25 mouse cellular contexts compared by ENCODE assay signal in the genomic region with DNA sequence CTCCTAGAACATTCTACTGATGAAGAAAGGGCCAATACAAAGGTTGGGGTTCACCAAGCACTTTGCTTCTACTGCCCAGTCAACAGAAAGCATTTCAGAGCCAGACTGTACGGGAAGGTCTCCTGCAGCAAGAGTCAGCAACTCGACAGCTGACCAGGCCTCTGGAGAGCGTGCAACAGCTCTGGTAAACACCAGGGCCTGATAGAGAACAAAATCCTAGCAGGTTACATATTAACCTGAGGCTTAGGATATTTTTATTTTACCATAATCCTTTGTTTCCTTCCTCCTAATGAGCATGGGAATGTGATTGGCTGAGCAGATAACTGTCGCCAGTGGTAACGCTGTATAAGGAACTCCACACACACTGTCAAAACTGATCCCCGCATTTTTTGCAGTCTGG. TPM values are rescaled to one million over a fixed set of nuclear protein-coding genes. Genes with fewer than 3 reads are reported as not detected.
A peak's percentile ranks its signal among the peaks of the same experiment; 100 is the strongest.
DNase-seq lines count a peak whose midpoint lies in the region; ATAC-seq and TF ChIP-seq lines count a peak whose summit lies in the region.
"Had no signal": no experiment of that assay in that cellular context is flagged by ENCODE, and none has a peak within 500 bp of the region (broad histone marks: within the 10 kb centered on the region; RNA-seq: fewer than 3 reads in every experiment).

No protein-coding gene starts in this region.

- WGBS in kidney, embryonic 15.5 days = 81% methylated on average over 6 of the region's 6 CpGs
- WGBS in intestine, postnatal 0 days = 47% methylated on average over 6 of the region's 6 CpGs
- WGBS in stomach, embryonic 14.5 days = 73% methylated on average over 6 of the region's 6 CpGs
- WGBS in hindbrain, embryonic 14.5 days = 96% methylated on average over 6 of the region's 6 CpGs
- WGBS in thymus, adult 2 months = 94% methylated on average over 6 of the region's 6 CpGs

- H3K4me2 ChIP-seq in kidney, embryonic 15.5 days = no peak overlapping the region
- no peak overlapping the region for H3K4me2 ChIP-seq in intestine, postnatal 0 days (replicated peaks; ENCODE audit: low read depth)
- H3K4me2 ChIP-seq in stomach, embryonic 14.5 days (replicated peaks; ENCODE audit: low read depth, low read length) = no peak overlapping the region
- no peak overlapping the region for H3K4me2 ChIP-seq in hindbrain, embryonic 14.5 days (replicated peaks)
- H3K4me2 ChIP-seq: heart, embryonic 12.5 days; lung, embryonic 14.5 days; midbrain, embryonic 15.5 days; neural tube, embryonic 12.5 days had no signal

- H3K36me3 ChIP-seq in kidney, embryonic 15.5 days = peaks cover 50% of the 10 kb centered on the region
- H3K36me3 ChIP-seq in intestine, postnatal 0 days (ENCODE audit: control insufficient read depth, insufficient read depth) = peaks cover 41% of the 10 kb centered on the region
- peaks cover 43% of the 10 kb centered on the region for H3K36me3 ChIP-seq in stomach, embryonic 14.5 days (ENCODE audit: control insufficient read depth, insufficient read depth, low read length)
- H3K36me3 ChIP-seq in hindbrain, embryonic 14.5 days (replicated peaks; ENCODE audit: control insufficient read depth, insufficient read depth) = peaks cover 43% of the 10 kb centered on the region
- peaks cover 21% of the 10 kb centered on the region for H3K36me3 ChIP-seq in thymus, adult 2 months (ENCODE audit: control insufficient read depth, insufficient read depth, low read length)

- DNase-seq in kidney, adult 8-10 months = peak; percentile 59 to 75
- peak; percentile 70 for DNase-seq in Patski (ENCODE audit: low read depth, low spot score)
- no peak for DNase-seq in hindbrain, embryonic 14.5 days (ENCODE audit: low spot score)
- DNase-seq in thymus, adult 2 months = no peak
- DNase-seq: cerebellum, adult 11 months; cerebellum, adult 9-11 months; gastrocnemius, postnatal 10 days; heart, postnatal 10 days; lung, embryonic 14.5 days; lung, postnatal 4 days; retina, postnatal 1 day; right cerebral cortex, postnatal 4 days; thymus, postnatal 14 days had no signal

- no peak overlapping the region for H3K9ac ChIP-seq in kidney, embryonic 15.5 days
- no peak overlapping the region for H3K9ac ChIP-seq in intestine, postnatal 0 days (ENCODE audit: low read depth, low read length)
- H3K9ac ChIP-seq in stomach, embryonic 14.5 days (replicated peaks; ENCODE audit: low read depth, low read length) = no peak overlapping the region
- H3K9ac ChIP-seq in hindbrain, embryonic 14.5 days = no peak overlapping the region
- H3K9ac ChIP-seq: heart, embryonic 12.5 days; lung, embryonic 14.5 days; midbrain, embryonic 15.5 days; neural tube, embryonic 12.5 days had no signal

- no peak overlapping the region for H3K4me3 ChIP-seq in kidney, embryonic 15.5 days (replicated peaks)
- no peak overlapping the region for H3K4me3 ChIP-seq in intestine, postnatal 0 days (ENCODE audit: low read depth, low read length)
- H3K4me3 ChIP-seq in stomach, embryonic 14.5 days (ENCODE audit: low read depth, low read length) = no peak overlapping the region
- no peak overlapping the region for H3K4me3 ChIP-seq in hindbrain, embryonic 14.5 days (replicated peaks; ENCODE audit: low read length)
- no peak overlapping the region for H3K4me3 ChIP-seq in thymus, adult 2 months (ENCODE audit: control insufficient read depth, insufficient read depth, low read length)
- H3K4me3 ChIP-seq: forebrain, embryonic 10.5 days; heart, embryonic 12.5 days; hindbrain, embryonic 10.5 days; left cerebral cortex, adult 2 months; midbrain, embryonic 15.5 days; neural tube, embryonic 12.5 days had no signal

- H3K27ac ChIP-seq in kidney, embryonic 15.5 days = no peak overlapping the region
- H3K27ac ChIP-seq in intestine, postnatal 0 days (ENCODE audit: low read depth, low read length) = no peak overlapping the region
- H3K27ac ChIP-seq in stomach, embryonic 14.5 days (ENCODE audit: low read length) = no peak overlapping the region; the same call in 1 of the 2 replicates
- no peak overlapping the region for H3K27ac ChIP-seq in hindbrain, embryonic 14.5 days
- no peak overlapping the region for H3K27ac ChIP-seq in thymus, adult 2 months (ENCODE audit: control insufficient read depth, insufficient read depth, low read length)
- H3K27ac ChIP-seq: forebrain, embryonic 10.5 days; hindbrain, embryonic 10.5 days; hindbrain, postnatal 0 days; left cerebral cortex, adult 2 months; midbrain, embryonic 15.5 days; neural tube, embryonic 12.5 days had no signal

- ATAC-seq in kidney, embryonic 15.5 days (replicated peaks; ENCODE audit: low FRiP score) = no peak
- peak; percentile 48 for ATAC-seq in Patski
- ATAC-seq in intestine, postnatal 0 days = peak; percentile 79
- ATAC-seq in stomach, embryonic 14.5 days (ENCODE audit: insufficient number of reproducible peaks, insufficient read depth, low FRiP score, low read depth) = peak; percentile 79
- no peak for ATAC-seq in hindbrain, embryonic 14.5 days (ENCODE audit: low FRiP score)
- no peak for ATAC-seq in megakaryocyte-erythroid progenitor cell, adult 5-6 weeks (replicated peaks; ENCODE audit: low FRiP score, low TSS enrichment, poor library complexity, severe bottlenecking)
- ATAC-seq: forebrain, embryonic 16.5 days; hindbrain, postnatal 0 days; midbrain, embryonic 15.5 days had no signal

- no peak for TF ChIP-seq POLR2A in thymus, adult 2 months (IDR thresholded peaks at IDR 0.05; ENCODE audit: control insufficient read depth, extremely low read depth, insufficient read depth, low read length, poor library complexity)

- no peaks in the 10 kb centered on the region for H3K27me3 ChIP-seq in kidney, embryonic 15.5 days
- H3K27me3 ChIP-seq in Patski = no peaks in the 10 kb centered on the region
- no peaks in the 10 kb centered on the region for H3K27me3 ChIP-seq in intestine, postnatal 0 days (replicated peaks; ENCODE audit: control insufficient read depth, insufficient read depth, low read length)
- H3K27me3 ChIP-seq in stomach, embryonic 14.5 days (ENCODE audit: control insufficient read depth, insufficient read depth, low read length) = no peaks in the 10 kb centered on the region
- no peaks in the 10 kb centered on the region for H3K27me3 ChIP-seq in hindbrain, embryonic 14.5 days (ENCODE audit: control insufficient read depth, insufficient read depth, low read length)
- no peaks in the 10 kb centered on the region for H3K27me3 ChIP-seq in thymus, adult 2 months (ENCODE audit: control insufficient read depth, insufficient read depth, low read length)
- H3K27me3 ChIP-seq: heart, embryonic 12.5 days; midbrain, embryonic 15.5 days; neural tube, embryonic 12.5 days had no signal

- CTCF ChIA-PET in Patski (lab: Charles Lee) = interaction anchor here (1.2 to 3.5 kb wide), 2 partner anchors 25 to 143 kb away, joined by 4 to 10 read pairs; no protein-coding TSS in a partner anchor

- no peaks in the 10 kb centered on the region for H3K9me3 ChIP-seq in kidney, embryonic 15.5 days (replicated peaks)
- no peaks in the 10 kb centered on the region for H3K9me3 ChIP-seq in intestine, postnatal 0 days (ENCODE audit: control insufficient read depth)
- H3K9me3 ChIP-seq in stomach, embryonic 14.5 days (ENCODE audit: control insufficient read depth, low read depth, low read length) = no peaks in the 10 kb centered on the region
- no peaks in the 10 kb centered on the region for H3K9me3 ChIP-seq in hindbrain, embryonic 14.5 days (ENCODE audit: control insufficient read depth, low read length)
- H3K9me3 ChIP-seq: forebrain, embryonic 10.5 days; heart, embryonic 12.5 days; hindbrain, embryonic 10.5 days; midbrain, embryonic 15.5 days; neural tube, embryonic 12.5 days had no signal

- H3K4me1 ChIP-seq in kidney, embryonic 15.5 days = peaks cover 12% of the 10 kb centered on the region
- H3K4me1 ChIP-seq in intestine, postnatal 0 days (replicated peaks; ENCODE audit: control insufficient read depth, insufficient read depth, low read length) = 0 out of 2 replicates have a peak, but pooled peaks cover 6% of the 10 kb centered on the region
- peaks cover 5% of the 10 kb centered on the region; the same call in 1 of the 2 replicates for H3K4me1 ChIP-seq in stomach, embryonic 14.5 days (ENCODE audit: control insufficient read depth, insufficient read depth, low read length)
- H3K4me1 ChIP-seq in hindbrain, embryonic 14.5 days (replicated peaks; ENCODE audit: control insufficient read depth, insufficient read depth, low read length) = peaks cover 12% of the 10 kb centered on the region
- H3K4me1 ChIP-seq in thymus, adult 2 months (replicated peaks; ENCODE audit: control insufficient read depth, insufficient read depth, low read length) = peaks cover 4% of the 10 kb centered on the region

- POLR2A ChIA-PET in Patski (lab: Charles Lee) = no interaction called here

- in situ Hi-C loops in Patski (cut with MboI; ENCODE audit: low pct_unique_long_range_greater_than_20kb) = no loop called here

- TF ChIP-seq CTCF in Patski (IDR thresholded peaks at IDR 0.05) = no peak
- TF ChIP-seq CTCF in intestine, postnatal 0 days (IDR thresholded peaks at IDR 0.05; ENCODE audit: low read depth) = no peak
- TF ChIP-seq CTCF in thymus, adult 2 months (IDR thresholded peaks at IDR 0.05; ENCODE audit: borderline replicate concordance, control insufficient read depth, extremely low read depth, insufficient read depth, low read length, poor library complexity) = no peak

RNA-seq across cellular contexts. Expression of gene Umps, which starts 3.3 kb away (rescaled TPM):
- polyA plus RNA-seq in kidney, embryonic 15.5 days (2015; fragmentation: Nextera tagmentation; extraction: Ambion mirVana) = 62.5 and 63.6 TPM in 2 replicates
- polyA plus RNA-seq in Patski (2021) = 45.3 TPM
- 12.4 and 13.1 TPM in 2 replicates for polyA plus RNA-seq in intestine, postnatal 0 days (2015; fragmentation: Nextera tagmentation; extraction: Ambion mirVana)
- 62.9 and 65.7 TPM in 2 replicates for polyA plus RNA-seq in stomach, embryonic 14.5 days (2014; fragmentation: Nextera tagmentation; extraction: Ambion mirVana)
- 24.2 and 28.5 TPM in 2 replicates for polyA plus RNA-seq in hindbrain, embryonic 14.5 days (2014; fragmentation: Nextera tagmentation; extraction: Ambion mirVana)
- total RNA-seq in megakaryocyte-erythroid progenitor cell, adult 5-6 weeks (2014; fragmentation: Nextera tagmentation) = 62.4 and 69.3 TPM in 2 replicates
- total RNA-seq in megakaryocyte-erythroid progenitor cell, adult 5-6 weeks (2017) = 99.2 and 104 TPM in 2 replicates
- polyA plus RNA-seq in thymus, adult 2 months (2012; rRNA removed) = 14.7 and 18.6 TPM in 2 replicates

Comparison
In these comparisons a context has a peak if more than half of its experiments do, and no peak if none do; other contexts are left out.
1. DNase-seq: peak in kidney, adult 8-10 months (2 of 2) and Patski (single experiment); none in hindbrain, embryonic 14.5 days (single experiment) and thymus, adult 2 months (single experiment).
2. ATAC-seq: peak in Patski (single experiment), intestine, postnatal 0 days (single experiment) and stomach, embryonic 14.5 days (single experiment); none in kidney, embryonic 15.5 days (single experiment), hindbrain, embryonic 14.5 days (single experiment) and megakaryocyte-erythroid progenitor cell, adult 5-6 weeks (single experiment).